Mouse (Mus musculus) stomach, embryonic 16.5 days (tissue): ENCODE measurements at regions not wholly inside any gene's neighbourhood (a gene's known extent, or its start where the extent isn't known, plus 50 kb on each side); places are given as distances from the start of the nearest gene placed in this dataset.

Source experiments
- ATAC-seq: fragments of 200-750 bp; cut with Nextera tagmentation; 2 replicates; pipeline ENCODE4 v1.8.0; 2017; ENCODE audit warnings: moderate number of reproducible peaks, moderate TSS enrichment; ENCODE audit not compliant: insufficient read depth, low FRiP score
- H3K27ac ChIP-seq: fragments of 300-500 bp; sonication (generic); 2 replicates; pipeline ENCODE4 v1.5.1; 2014; ENCODE audit warnings: low read length
- H3K27me3 ChIP-seq: fragments of 300-500 bp; sonication (generic); 2 replicates; pipeline ENCODE4 v1.6.1; 2014; ENCODE audit warnings: low read length, control low read depth, mixed read lengths; ENCODE audit not compliant: control insufficient read depth, insufficient read depth
- H3K36me3 ChIP-seq: fragments of 300-500 bp; sonication (generic); 2 replicates; pipeline ENCODE4 v1.6.1; 2014; ENCODE audit warnings: low read length; ENCODE audit not compliant: control insufficient read depth, insufficient read depth
- H3K4me1 ChIP-seq: fragments of 300-500 bp; sonication (generic); 2 replicates; pipeline ENCODE4 v1.6.1; 2014; ENCODE audit warnings: low read length, control low read depth, mixed read lengths; ENCODE audit not compliant: control insufficient read depth, insufficient read depth
- H3K4me2 ChIP-seq: fragments of 300-500 bp; sonication (generic); 2 replicates; pipeline ENCODE4 v1.6.1; 2014; ENCODE audit warnings: low read depth, low read length, mixed read lengths
- H3K4me3 ChIP-seq: fragments of 300-500 bp; sonication (generic); replicated peaks from 2 replicates; pipeline ENCODE4 v1.5.1; 2014; ENCODE audit warnings: mild to moderate bottlenecking, low read length
- H3K9ac ChIP-seq: fragments of 300-500 bp; sonication (generic); 2 replicates; pipeline ENCODE4 v1.6.1; 2014; ENCODE audit warnings: low read length
- H3K9me3 ChIP-seq: fragments of 300-500 bp; sonication (generic); replicated peaks from 2 replicates; pipeline ENCODE4 v1.6.1; 2016; ENCODE audit warnings: low read length, control low read depth; ENCODE audit not compliant: control insufficient read depth
- WGBS: fragments of 180-500 bp; shearing (Covaris S2); extraction: QIAGEN DNeasy Blood & Tissue Kit; methylation state at CpG from one replicate; pipeline ENCODE4 v1.1.7; 2014; 5-methylcytosine and 5-hydroxymethylcytosine counted together

DNA sequence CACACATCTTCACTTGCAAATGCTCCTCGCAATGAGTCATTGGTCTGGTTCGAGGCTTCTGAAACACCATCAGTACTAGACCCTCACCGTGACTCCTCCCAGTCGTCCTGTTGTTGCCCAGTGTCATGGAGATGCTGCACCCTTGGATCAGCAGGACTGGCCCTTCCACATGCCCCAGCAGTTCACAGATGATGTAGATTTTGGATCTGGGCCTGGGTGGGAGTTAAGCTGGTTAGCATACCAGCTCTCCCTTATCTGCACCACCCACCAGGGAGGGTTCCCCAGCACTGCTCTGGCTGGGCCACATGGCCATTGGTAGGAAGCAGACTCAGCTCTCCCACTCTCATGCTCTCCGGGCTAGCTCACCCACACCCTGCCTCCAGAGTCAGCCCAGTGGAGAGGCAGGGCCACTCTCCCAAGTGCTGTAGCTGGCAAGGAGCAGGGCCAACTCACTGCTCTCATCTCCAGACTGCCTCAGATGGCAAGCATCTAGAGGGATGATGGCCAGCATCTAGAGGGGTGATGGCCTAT, 60.8 kb upstream of the Thy1 start:
- no peaks in the 10 kb centered on the region for H3K4me1 ChIP-seq
- no peak overlapping the region for H3K4me3 ChIP-seq
- 65% methylated on average over 5 of the region's 5 CpGs for WGBS
- H3K36me3 ChIP-seq = no peaks in the 10 kb centered on the region
- H3K4me2 ChIP-seq = no peak overlapping the region
- H3K9me3 ChIP-seq = no peaks in the 10 kb centered on the region
- no peak overlapping the region for H3K27ac ChIP-seq
- H3K9ac ChIP-seq = no peak overlapping the region
- H3K27me3 ChIP-seq = no peaks in the 10 kb centered on the region
- ATAC-seq = 0 out of 2 replicates have a peak, but pooled peaks have one; percentile 18

DNA sequence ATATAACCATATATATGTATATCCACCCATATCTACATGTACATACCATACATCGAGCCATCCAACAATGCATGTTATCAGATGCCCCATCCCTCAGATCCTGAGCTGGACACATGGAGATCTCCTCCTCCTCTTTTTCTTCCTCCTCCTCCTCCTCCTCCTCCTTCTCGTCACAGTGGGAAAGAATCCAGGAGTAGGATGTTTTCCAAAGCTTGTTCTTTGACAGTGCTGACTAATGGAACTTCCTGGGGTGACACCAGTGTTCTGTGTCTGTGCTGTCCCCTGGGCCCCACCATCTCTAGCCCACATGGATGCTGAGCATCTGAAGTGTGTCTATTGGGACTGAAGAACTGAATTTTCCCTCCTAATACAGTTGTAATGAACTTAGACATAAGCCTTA, 60.0 kb upstream of the Thy1 start:
- H3K4me3 ChIP-seq = no peak overlapping the region
- no peak overlapping the region for H3K27ac ChIP-seq
- H3K27me3 ChIP-seq = no peaks in the 10 kb centered on the region
- H3K4me1 ChIP-seq = no peaks in the 10 kb centered on the region
- WGBS = 71% methylated on average over 2 of the region's 2 CpGs
- no peaks in the 10 kb centered on the region for H3K36me3 ChIP-seq
- ATAC-seq = no peak
- H3K9me3 ChIP-seq = no peaks in the 10 kb centered on the region
- H3K9ac ChIP-seq = no peak overlapping the region
- H3K4me2 ChIP-seq = no peak overlapping the region

GRCm38 (mm10) chr9:43984181-43985062, 58.8 kb upstream of the Thy1 start:
- H3K27ac ChIP-seq = no peak overlapping the region
- H3K4me2 ChIP-seq = no peak overlapping the region
- H3K4me3 ChIP-seq = no peak overlapping the region
- 43% methylated on average over 8 of the region's 8 CpGs for WGBS
- H3K36me3 ChIP-seq = no peaks in the 10 kb centered on the region
- peak; percentile 30 for ATAC-seq
- H3K4me1 ChIP-seq = peaks cover 7% of the 10 kb centered on the region
- H3K27me3 ChIP-seq = no peaks in the 10 kb centered on the region
- H3K9me3 ChIP-seq = no peaks in the 10 kb centered on the region
- no peak overlapping the region for H3K9ac ChIP-seq

- Histone ChIP-seq H3K4me2 (no peak overlapping the region), H3K9me3 (no peaks in the 10 kb centered on the region), H3K4me1 (peaks cover 11% of the 10 kb centered on the region), H3K27ac (no peak overlapping the region), H3K9ac (no peak overlapping the region), H3K4me3 (no peak overlapping the region), H3K36me3 (no peaks in the 10 kb centered on the region), H3K27me3 (no peaks in the 10 kb centered on the region)
- no peak for ATAC-seq
- 90% methylated on average over 6 of the region's 6 CpGs for WGBS
These were observed 55.2 kb upstream of the Thy1 start for GRCm38 (mm10) chr9:43987957-43988356.

GRCm38 (mm10) chr9:43988981-43989860, 54.0 kb upstream of the Thy1 start:
- 42% methylated on average over 13 of the region's 13 CpGs for WGBS

GRCm38 (mm10) chr9:43990124-43990523, 53.1 kb upstream of the Thy1 start:
- no peaks in the 10 kb centered on the region for H3K27me3 ChIP-seq
- H3K27ac ChIP-seq = no peak overlapping the region
- no peak overlapping the region for H3K9ac ChIP-seq
- no peak for ATAC-seq
- no peaks in the 10 kb centered on the region for H3K9me3 ChIP-seq
- 62% methylated on average over 11 of the region's 11 CpGs for WGBS
- H3K4me3 ChIP-seq = no peak overlapping the region
- H3K36me3 ChIP-seq = no peaks in the 10 kb centered on the region
- peaks cover 24% of the 10 kb centered on the region for H3K4me1 ChIP-seq
- H3K4me2 ChIP-seq = no peak overlapping the region

More at GRCm38 (mm10) chr9:43988981-43989860, 54.0 kb upstream of the Thy1 start:
- no peak overlapping the region for H3K4me2 ChIP-seq
- no peak overlapping the region for H3K9ac ChIP-seq
- no peaks in the 10 kb centered on the region for H3K27me3 ChIP-seq
- no peak overlapping the region for H3K4me3 ChIP-seq
- H3K36me3 ChIP-seq = no peaks in the 10 kb centered on the region
- no peak for ATAC-seq
- H3K27ac ChIP-seq = no peak overlapping the region
- H3K4me1 ChIP-seq = peaks cover 23% of the 10 kb centered on the region
- H3K9me3 ChIP-seq = no peaks in the 10 kb centered on the region

DNA sequence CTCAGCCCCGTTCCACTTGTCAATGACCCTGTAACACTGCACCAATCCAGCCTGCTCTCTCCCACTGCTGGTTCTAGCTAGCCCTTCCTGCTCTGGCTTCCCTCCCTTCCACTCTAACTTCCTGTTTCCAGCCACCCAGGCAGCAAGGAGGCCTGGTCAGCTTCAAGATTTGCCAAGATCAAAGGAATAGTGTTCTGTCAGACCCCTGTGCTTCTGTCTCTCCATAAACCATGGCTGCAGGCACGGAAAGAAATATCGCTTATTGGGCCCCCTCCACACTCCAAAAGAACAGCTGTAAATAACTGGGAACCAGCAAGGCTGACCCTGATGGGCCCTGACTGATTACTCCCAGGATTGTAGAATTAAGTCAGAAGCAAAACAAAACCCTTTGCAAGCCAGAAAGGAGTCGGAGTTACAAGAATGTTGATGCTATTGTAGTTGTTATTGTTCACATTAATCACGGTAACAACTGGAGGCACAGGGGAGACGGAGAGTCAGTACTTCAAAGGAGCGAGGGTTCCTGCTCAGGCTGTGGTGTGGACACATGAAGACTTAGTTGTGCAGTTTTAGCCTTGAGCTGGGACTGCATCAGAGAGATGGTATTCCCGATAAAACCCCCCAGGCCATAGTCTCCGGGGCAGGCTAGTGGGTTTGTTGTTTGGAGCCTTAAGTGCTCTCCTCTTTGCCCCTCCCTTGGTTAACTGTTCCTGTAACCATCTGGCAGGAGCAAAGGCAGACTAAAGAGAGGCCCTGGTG, 49.8 kb upstream of the Thy1 start:
- Histone ChIP-seq H3K9ac (0 out of 2 replicates have a peak overlapping the region, but pooled peaks have one; percentile 26), H3K4me3 (no peak overlapping the region), H3K36me3 (no peaks in the 10 kb centered on the region), H3K4me2 (no peak overlapping the region), H3K4me1 (peaks cover 24% of the 10 kb centered on the region), H3K27ac (peak overlapping the region; percentile 42), H3K9me3 (no peaks in the 10 kb centered on the region), H3K27me3 (no peaks in the 10 kb centered on the region)
- peak; percentile 47; the same call in 1 of the 2 replicates for ATAC-seq
- WGBS = 22% methylated on average over 9 of the region's 9 CpGs
